Mouse (Mus musculus) lung, postnatal 0 days (tissue): ENCODE results near the gene Vcl. TPM values are rescaled to one million over a fixed set of nuclear protein-coding genes. Genes with fewer than 3 reads are reported as not detected.

ENCODE experiments used
- ATAC-seq: fragments of 200-750 bp; cut with Nextera tagmentation; 2 replicates; pipeline ENCODE4 v1.8.0; 2017; ENCODE audit warnings: moderate library complexity
- DNase-seq: peaks from one replicate; pipeline ENCODE4 v3.0.0-alpha.2; 2016; ENCODE audit warnings: low spot score
- H3K27ac ChIP-seq: fragments of 300-500 bp; sonication (generic); 2 replicates; pipeline ENCODE4 v1.5.1; 2014; ENCODE audit warnings: antibody characterized with exemption, mild to moderate bottlenecking, low read length, mixed read lengths
- H3K27me3 ChIP-seq: fragments of 300-500 bp; sonication (generic); replicated peaks from 2 replicates; pipeline ENCODE4 v1.6.1; 2014; ENCODE audit warnings: low read length, mixed read lengths; ENCODE audit not compliant: insufficient read depth
- H3K36me3 ChIP-seq: fragments of 300-500 bp; sonication (generic); 2 replicates; pipeline ENCODE4 v1.6.1; 2014; ENCODE audit warnings: low read length, mixed read lengths; ENCODE audit not compliant: insufficient read depth
- H3K4me1 ChIP-seq: fragments of 300-500 bp; sonication (generic); 2 replicates; pipeline ENCODE4 v1.6.1; 2014; ENCODE audit warnings: antibody characterized with exemption, low read depth, low read length, mixed read lengths; ENCODE audit not compliant: insufficient read depth
- H3K4me2 ChIP-seq: fragments of 300-500 bp; sonication (generic); replicated peaks from 2 replicates; pipeline ENCODE4 v1.6.1; 2014; ENCODE audit warnings: low read depth, mild to moderate bottlenecking, low read length, moderate library complexity, mixed read lengths
- H3K4me3 ChIP-seq: fragments of 300-500 bp; sonication (generic); 2 replicates; pipeline ENCODE4 v1.5.1; 2014; ENCODE audit warnings: low read depth, low read length
- H3K9ac ChIP-seq: fragments of 300-500 bp; sonication (generic); replicated peaks from 2 replicates; pipeline ENCODE4 v1.6.1; 2014; ENCODE audit warnings: low read depth, mild to moderate bottlenecking
- H3K9me3 ChIP-seq: fragments of 300-500 bp; sonication (generic); 2 replicates; pipeline ENCODE4 v1.6.1; 2016; ENCODE audit warnings: low read length, mixed read lengths
- CTCF ChIP-seq: IDR thresholded peaks from 2 replicates; pipeline ENCODE4 v1.5.1; 2016; ENCODE audit warnings: antibody characterized with exemption, mild to moderate bottlenecking
- EP300 ChIP-seq: IDR thresholded peaks from 2 replicates; pipeline ENCODE4 v1.6.1; 2016; ENCODE audit warnings: antibody characterized with exemption, mild to moderate bottlenecking, control low read depth
- WGBS: fragments of 180-500 bp; shearing (Covaris S2); extraction: QIAGEN DNeasy Blood & Tissue Kit; methylation state at CpG from one replicate; pipeline ENCODE4 v1.1.7; 2014; 5-methylcytosine and 5-hydroxymethylcytosine counted together
- polyA plus RNA-seq: library from polyadenylated mRNA; unstranded; fragments of >200 nt; fragmentation: Nextera tagmentation; extraction: Ambion mirVana; gene quantifications from 2 replicates; pipeline ENCODE4 v1.2.1, GENCODE M21; 2015

Vcl gene
- polyA plus RNA-seq, 1 experiment from 2014 or later: 42.8 TPM

DNA sequence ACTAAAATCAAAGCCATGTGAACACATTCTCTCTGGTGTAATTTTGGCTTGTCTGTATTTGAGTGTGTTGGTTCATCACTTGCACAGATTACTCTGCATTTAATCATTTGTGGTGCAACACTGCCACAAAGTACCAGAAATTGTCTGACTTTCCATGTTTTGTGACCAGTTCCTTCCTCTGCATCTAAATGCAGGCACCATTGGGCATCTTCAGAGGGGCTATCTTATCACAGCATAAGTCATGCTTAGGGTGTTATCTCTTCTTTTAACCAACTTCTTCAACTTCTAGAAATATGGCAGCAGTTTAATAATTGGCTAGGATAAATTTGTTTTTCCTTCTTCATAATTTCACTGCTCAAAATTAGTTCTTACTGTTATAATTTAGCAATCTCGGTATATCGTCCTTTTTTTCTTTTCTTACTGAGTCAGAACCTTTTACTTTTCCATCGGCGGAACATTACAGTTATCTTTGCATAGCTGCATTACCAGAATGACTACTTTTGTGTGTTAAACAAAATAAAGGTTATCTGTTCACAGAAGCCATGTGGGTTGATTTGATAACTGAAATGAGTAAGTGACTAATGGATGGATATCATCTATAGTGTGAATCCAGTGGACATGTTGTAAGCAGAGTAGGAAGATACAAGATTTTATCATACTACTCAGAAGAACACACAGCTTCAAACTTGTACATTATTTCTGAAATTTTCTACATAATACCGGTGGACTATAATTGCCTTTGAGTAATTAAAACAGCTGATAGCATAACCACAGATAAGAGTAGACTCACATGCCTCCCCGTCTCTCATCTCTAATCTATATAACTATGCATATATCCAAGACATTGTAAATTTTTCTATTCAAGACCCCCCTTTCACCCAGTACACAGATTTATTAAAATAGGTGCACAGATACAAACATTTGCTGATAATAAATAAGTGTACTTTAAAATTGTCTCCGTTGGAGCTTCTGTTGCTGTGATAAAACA lies 12.3 kb upstream of the Vcl start:
- Histone ChIP-seq H3K27ac (no peak overlapping the region), H3K4me1 (no peaks in the 10 kb centered on the region), H3K9ac (no peak overlapping the region), H3K36me3 (no peaks in the 10 kb centered on the region), H3K9me3 (no peaks in the 10 kb centered on the region), H3K4me3 (no peak overlapping the region), H3K4me2 (no peak overlapping the region), H3K27me3 (no peaks in the 10 kb centered on the region)
- TF ChIP-seq CTCF (no peak), EP300 (no peak)
- no peak for DNase-seq
- WGBS: 81% methylated on average over 7 of the region's 7 CpGs
- ATAC-seq: no peak

DNA sequence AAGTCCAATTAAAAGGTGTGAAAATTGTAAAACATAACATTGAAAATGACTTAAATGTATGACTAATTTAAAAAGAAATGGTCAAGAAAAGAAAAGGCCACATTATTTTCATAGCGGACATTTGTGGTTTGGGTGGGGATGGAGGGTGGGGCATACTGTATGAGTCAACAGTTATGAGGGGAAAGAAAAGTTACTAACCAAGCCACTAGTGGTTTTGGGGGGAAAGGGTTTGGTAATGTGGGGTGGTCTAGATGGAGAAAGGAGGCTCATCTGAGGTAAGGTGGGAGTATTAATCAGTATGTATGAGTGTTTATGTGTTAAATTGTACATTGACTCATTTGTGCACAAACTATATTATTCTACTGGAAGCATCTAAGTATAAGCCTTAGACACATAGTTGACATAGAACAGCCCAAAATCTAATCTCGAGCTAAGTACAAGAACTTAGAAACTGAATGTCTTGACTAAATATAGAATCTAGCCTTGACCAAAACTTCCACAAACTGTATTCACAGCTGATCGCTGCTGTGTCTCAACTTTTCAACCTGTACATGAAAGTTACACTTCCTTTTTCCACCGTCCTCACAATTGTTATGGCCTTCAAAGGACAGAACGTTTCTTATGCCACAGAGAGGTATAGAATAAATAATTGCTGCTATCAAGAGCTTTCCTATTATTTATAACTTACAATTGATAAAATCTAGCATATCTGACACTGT lies 5.0 kb upstream of the Vcl start:
- TF ChIP-seq EP300 (no peak), CTCF (no peak)
- no peak overlapping the region for H3K9ac ChIP-seq
- no peaks in the 10 kb centered on the region for H3K36me3 ChIP-seq
- H3K9me3 ChIP-seq: no peaks in the 10 kb centered on the region
- DNase-seq (no peak), ATAC-seq (no peak)
- 73% methylated on average over 5 of the region's 5 CpGs for WGBS
- H3K27me3 ChIP-seq: no peaks in the 10 kb centered on the region
- no peak overlapping the region for H3K4me2 ChIP-seq
- H3K27ac ChIP-seq: no peak overlapping the region
- no peak overlapping the region for H3K4me3 ChIP-seq
- no peaks in the 10 kb centered on the region for H3K4me1 ChIP-seq

DNA sequence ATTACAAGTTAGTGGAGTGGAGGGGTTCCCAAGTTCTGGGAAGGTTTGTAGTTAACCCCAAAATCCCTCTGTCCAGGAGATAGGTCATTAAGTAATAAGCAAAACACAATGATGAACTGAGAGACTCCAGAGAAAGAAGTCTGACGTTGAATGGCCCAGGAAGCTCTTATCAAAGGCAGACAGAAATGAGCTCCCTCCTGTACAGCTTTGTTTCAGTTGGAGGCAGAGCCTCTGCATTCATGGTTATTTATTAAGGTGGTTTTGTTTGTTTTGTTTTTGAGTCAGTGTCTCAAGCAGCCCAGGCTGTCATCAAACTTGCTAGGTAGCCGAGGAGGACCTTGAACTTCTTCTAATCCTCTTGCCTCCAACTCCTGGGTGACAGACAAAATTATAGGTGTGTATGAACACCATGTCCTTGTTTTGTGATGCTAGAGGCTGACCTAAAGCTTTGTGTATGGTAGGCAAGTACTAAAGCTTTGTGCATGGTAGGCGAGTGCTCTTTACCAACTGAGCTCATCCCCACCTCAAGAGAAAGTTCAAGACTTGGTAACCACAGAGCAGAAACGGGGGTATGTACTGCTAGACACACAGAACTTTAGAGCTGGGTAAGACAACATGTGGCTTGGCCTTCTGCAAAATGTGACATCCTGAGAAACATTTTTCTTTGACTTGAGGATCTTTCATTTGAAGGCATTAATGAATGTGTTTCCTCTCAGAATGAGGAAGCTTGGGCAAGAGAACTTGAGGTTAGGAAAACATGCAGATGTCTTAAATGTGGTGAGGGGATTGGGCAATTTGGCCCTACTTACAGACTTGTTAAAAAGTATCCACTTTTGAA lies 1.5 kb upstream of the Vcl start:
- Histone ChIP-seq H3K4me2 (no peak overlapping the region), H3K9ac (no peak overlapping the region), H3K36me3 (no peaks in the 10 kb centered on the region), H3K27me3 (no peaks in the 10 kb centered on the region), H3K9me3 (no peaks in the 10 kb centered on the region), H3K4me1 (peaks cover 12% of the 10 kb centered on the region; the same call in 1 of the 2 replicates), H3K4me3 (no peak overlapping the region), H3K27ac (no peak overlapping the region)
- ATAC-seq (no peak), DNase-seq (peak; percentile 44)
- TF ChIP-seq CTCF (no peak), EP300 (no peak)
- WGBS: 82% methylated on average over 4 of the region's 4 CpGs

DNA sequence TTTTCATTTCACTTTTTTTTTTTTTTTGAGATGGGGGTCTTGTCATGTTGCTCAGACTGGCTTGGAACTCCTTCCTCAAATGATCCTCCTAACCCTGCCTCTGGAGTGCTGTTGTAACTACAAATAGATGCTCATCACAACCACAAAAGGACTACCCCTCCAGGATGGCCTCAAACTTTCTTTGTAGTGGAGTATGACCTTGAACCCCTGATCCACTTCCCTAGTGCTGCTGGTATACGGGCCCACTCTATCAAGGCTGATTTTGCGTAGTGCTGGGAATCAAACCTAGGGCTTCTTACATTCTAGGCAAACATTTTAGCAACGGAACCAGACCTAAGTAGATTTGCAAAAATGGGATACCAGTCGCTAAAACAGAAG lies 901 bp upstream of the Vcl start:
- DNase-seq: no peak
- Histone ChIP-seq H3K4me2 (peak overlapping the region; percentile 79), H3K4me3 (peak overlapping the region; percentile 96), H3K27me3 (no peaks in the 10 kb centered on the region), H3K9ac (peak overlapping the region; percentile 21; the same call in 1 of the 2 replicates), H3K36me3 (no peaks in the 10 kb centered on the region), H3K27ac (peak overlapping the region; percentile 40; the same call in 1 of the 2 replicates), H3K4me1 (peaks cover 12% of the 10 kb centered on the region; the same call in 1 of the 2 replicates), H3K9me3 (no peaks in the 10 kb centered on the region)
- WGBS: 24% methylated on average over 4 of the region's 4 CpGs
- no peak for ATAC-seq
- TF ChIP-seq CTCF (no peak), EP300 (no peak)

DNA sequence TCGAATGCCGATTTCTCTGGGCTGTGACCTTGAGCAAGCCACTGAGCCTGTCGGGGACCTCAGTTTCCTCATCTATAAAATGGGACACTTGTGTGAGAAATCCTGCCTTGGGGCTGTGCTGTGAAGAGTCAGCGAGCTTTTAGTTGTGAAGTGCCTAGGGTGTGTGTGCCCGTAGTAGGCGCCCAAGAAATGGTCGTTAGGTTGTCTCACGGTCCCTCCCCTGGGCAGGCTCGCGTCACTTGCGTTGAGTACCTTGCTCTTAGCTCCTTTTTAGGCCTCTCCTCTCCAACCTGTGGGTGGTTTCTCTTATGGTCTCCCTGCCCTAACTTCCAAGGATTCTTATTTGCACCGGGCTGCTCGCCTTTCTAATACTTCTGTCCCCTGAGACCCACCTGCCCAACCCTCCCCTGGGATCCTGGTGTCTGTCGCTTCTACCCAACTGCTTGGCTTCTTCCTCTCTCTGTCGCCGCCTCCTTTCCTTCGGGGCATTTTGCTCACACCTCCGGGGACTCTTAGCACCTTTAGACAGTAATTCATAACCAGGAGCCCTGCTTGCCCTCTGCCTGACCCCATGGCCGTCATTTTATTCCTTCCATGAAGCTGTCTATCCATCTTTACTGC lies 726 bp downstream of the Vcl start:
- H3K9me3 ChIP-seq: no peaks in the 10 kb centered on the region
- TF ChIP-seq EP300: no peak
- TF ChIP-seq CTCF: no peak
- H3K9ac ChIP-seq: peak overlapping the region; percentile 83
- H3K27ac ChIP-seq: peak overlapping the region; percentile 93
- WGBS: under 1% methylated on average over 19 of the region's 19 CpGs
- ATAC-seq (peak; percentile 13), DNase-seq (peak; percentile 76)
- no peaks in the 10 kb centered on the region for H3K36me3 ChIP-seq
- H3K27me3 ChIP-seq: no peaks in the 10 kb centered on the region
- H3K4me3 ChIP-seq: peak overlapping the region; percentile 96
- peaks cover 14% of the 10 kb centered on the region; the same call in 1 of the 2 replicates for H3K4me1 ChIP-seq
- peak overlapping the region; percentile 79 for H3K4me2 ChIP-seq
